Mouse (Mus musculus) neutrophil, adult 5-6 weeks (primary cell): ENCODE data around the gene Smap2. TPM values are rescaled to one million over a fixed set of nuclear protein-coding genes. Genes with fewer than 3 reads are reported as not detected.
A peak's percentile ranks its signal among the peaks of the same experiment; 100 is the strongest.

Experiments used
- ATAC-seq: fragments of 151-379, 151-347 bp; 2 replicates; pipeline ENCODE4 v1.8.0; 2017; ENCODE audit warnings: mild to moderate bottlenecking, moderate TSS enrichment; ENCODE audit not compliant: insufficient number of reproducible peaks, poor library complexity, low FRiP score, severe bottlenecking; ENCODE audit errors: extremely low read depth
- total RNA-seq: library from RNA; stranded (forward); fragments of 200-1000 nt; gene quantifications from 2 replicates; pipeline ENCODE4 v1.2.3, GENCODE M21; 2017

Smap2 gene
- total RNA-seq, 1 experiment from 2014 or later: 209 TPM

GRCm38 (mm10) chr4:120928686-120929085 is 88.4 kb downstream of the Smap2 start:
- ATAC-seq: no peak

GRCm38 (mm10) chr4:120925386-120925785 is 91.7 kb downstream of the Smap2 start:
- ATAC-seq: 0 out of 2 replicates have a peak, but pooled peaks have one; percentile 49

GRCm38 (mm10) chr4:120924554-120925299 is 92.3 kb downstream of the Smap2 start, which contains the start of gene Exo5:
TSS of gene Exo5 (minus strand) at chr4:120925017.
- ATAC-seq: peak; percentile 88

GRCm38 (mm10) chr4:120921461-120921860 is 95.6 kb downstream of the Smap2 start:
- ATAC-seq: no peak

Other genes starting within 250 kb of the Smap2 start
- 91.5 TPM in 2 replicates for gene Nfyc, start 185.7 kb downstream of the Smap2 start, total RNA-seq
- gene Rims3, start 162.4 kb downstream of the Smap2 start, total RNA-seq: 0.12 and 0.37 TPM in 2 replicates
- 10.8 and 16.9 TPM in 2 replicates for gene Exo5, start 92.2 kb downstream of the Smap2 start, total RNA-seq
- 4.8 and 10.3 TPM in 2 replicates for gene Zfp69, start 65.5 kb downstream of the Smap2 start, total RNA-seq
- gene Col9a2, start 22.1 kb upstream of the Smap2 start, total RNA-seq: 0.61 TPM in 1 of 2 replicates, not detected in the other
- gene Zmpste24, start 81.0 kb upstream of the Smap2 start, total RNA-seq: 25.0 and 25.9 TPM in 2 replicates
- gene Tmco2, start 92.0 kb upstream of the Smap2 start, total RNA-seq: not detected in 2 replicates
- 127 and 138 TPM in 2 replicates for gene Rlf, start 197.8 kb upstream of the Smap2 start, total RNA-seq